Mouse (Mus musculus) cerebellum, adult 18-20 months (tissue): ENCODE measurements around the gene B3gnt8.
A peak's percentile ranks its signal among the peaks of the same experiment; 100 is the strongest.

Source experiments
- DNase-seq, 2 experiments: peaks; one replicate each; pipeline ENCODE4 v3.0.0; 2021

B3gnt8 gene

GRCm38 (mm10) chr7:25619722-25619991 lies 6.8 kb upstream of the B3gnt8 start:
- DNase-seq, result no peak

GRCm38 (mm10) chr7:25620101-25620500 lies 6.4 kb upstream of the B3gnt8 start:
- peak in 1 of 2 experiments; percentile 2 for DNase-seq

GRCm38 (mm10) chr7:25620751-25621150 lies 5.7 kb upstream of the B3gnt8 start:
- no peak for DNase-seq

- DNase-seq, result peak; percentile 48 to 49
These were observed 2.5 kb upstream of the B3gnt8 start for GRCm38 (mm10) chr7:25623857-25624370.

GRCm38 (mm10) chr7:25624851-25625250 lies 1.6 kb upstream of the B3gnt8 start:
- no peak for DNase-seq

GRCm38 (mm10) chr7:25625594-25626250 lies 732 bp upstream of the B3gnt8 start:
- peak in 1 of 2 experiments; percentile 48 for DNase-seq

GRCm38 (mm10) chr7:25627431-25628322 lies 1.2 kb downstream of the B3gnt8 start:
- no peak for DNase-seq

- DNase-seq, result no peak
These were observed 1.8 kb downstream of the B3gnt8 start for GRCm38 (mm10) chr7:25628323-25628620.

- DNase-seq, result no peak
These were observed 6.2 kb downstream of the B3gnt8 start for GRCm38 (mm10) chr7:25632679-25633078.

- DNase-seq, result no peak
These were observed 9.9 kb downstream of the B3gnt8 start for GRCm38 (mm10) chr7:25636373-25636772.

GRCm38 (mm10) chr7:25637099-25637498 lies 10.6 kb downstream of the B3gnt8 start:
- DNase-seq, result no peak

- peak; percentile 57 to 68 for DNase-seq
These were observed 13.3 kb downstream of the B3gnt8 start for GRCm38 (mm10) chr7:25639754-25640153.

- no peak for DNase-seq
These were observed 17.7 kb downstream of the B3gnt8 start for GRCm38 (mm10) chr7:25644136-25644535.

- no peak for DNase-seq
These were observed 18.2 kb downstream of the B3gnt8 start for GRCm38 (mm10) chr7:25644631-25645030.

- no peak for DNase-seq
These were observed 18.6 kb downstream of the B3gnt8 start for GRCm38 (mm10) chr7:25645074-25645473.

GRCm38 (mm10) chr7:25647574-25648123 lies 21.2 kb downstream of the B3gnt8 start:
- no peak for DNase-seq

GRCm38 (mm10) chr7:25649839-25650238 lies 23.4 kb downstream of the B3gnt8 start:
- no peak for DNase-seq

GRCm38 (mm10) chr7:25651281-25651680 lies 24.8 kb downstream of the B3gnt8 start:
- DNase-seq, result no peak

GRCm38 (mm10) chr7:25652244-25652759 lies 25.8 kb downstream of the B3gnt8 start:
- DNase-seq, result no peak

- DNase-seq, result peak; percentile 51 to 63
These were observed 29.4 kb downstream of the B3gnt8 start for GRCm38 (mm10) chr7:25655601-25656428.

GRCm38 (mm10) chr7:25657785-25658184 lies 31.3 kb downstream of the B3gnt8 start:
- no peak for DNase-seq

GRCm38 (mm10) chr7:25658657-25659472 lies 32.4 kb downstream of the B3gnt8 start, which contains the start of the genes Bckdha and Exosc5:
Gene Bckdha (minus strand): TSS chr7:25658981.
Gene Exosc5 (plus strand): TSS chr7:25659164.
- peak; percentile 99 for DNase-seq
